Mouse (Mus musculus) small intestine, adult 2 months (tissue): ENCODE results near the gene Lipc. TPM values are rescaled to one million over a fixed set of nuclear protein-coding genes. Genes with fewer than 3 reads are reported as not detected.

Source experiments
- H3K27ac ChIP-seq: fragments of 200-500 bp; 2 replicates; pipeline ENCODE4 v1.5.1; 2012; ENCODE audit warnings: low read depth, low read length, control low read depth, inconsistent platforms; ENCODE audit not compliant: insufficient read depth
- H3K27me3 ChIP-seq: fragments of 200-500 bp; 2 replicates; pipeline ENCODE4 v1.6.1; 2012; ENCODE audit warnings: mild to moderate bottlenecking, moderate library complexity, low read length, inconsistent platforms; ENCODE audit not compliant: control insufficient read depth, insufficient read depth
- H3K36me3 ChIP-seq: fragments of 200-500 bp; 2 replicates; pipeline ENCODE4 v1.6.1; 2012; ENCODE audit warnings: mild to moderate bottlenecking, low read length, control low read depth, inconsistent platforms; ENCODE audit not compliant: control insufficient read depth, insufficient read depth
- H3K4me1 ChIP-seq: fragments of 200-500 bp; 2 replicates; pipeline ENCODE4 v1.6.1; 2012; ENCODE audit warnings: low read length, inconsistent platforms, mixed read lengths; ENCODE audit not compliant: control insufficient read depth, insufficient read depth, insufficient read length
- H3K4me3 ChIP-seq: fragments of 200-500 bp; 2 replicates; pipeline ENCODE4 v1.5.1; 2012; ENCODE audit warnings: low read depth, mild to moderate bottlenecking, control low read depth, inconsistent platforms, low read length, moderate library complexity
- CTCF ChIP-seq: fragments of 200-500 bp; IDR thresholded peaks from 2 replicates; pipeline ENCODE4 v1.5.1; 2012; ENCODE audit warnings: low read depth, mild to moderate bottlenecking, control low read depth, inconsistent platforms, low read length, moderate library complexity, mixed read lengths; ENCODE audit not compliant: insufficient replicate concordance, insufficient read length; ENCODE audit errors: extremely low read depth
- POLR2A ChIP-seq: fragments of 200-500 bp; IDR thresholded peaks from 2 replicates; pipeline ENCODE4 v1.6.1; 2012; ENCODE audit warnings: low read depth, mild to moderate bottlenecking, control low read depth, inconsistent platforms, low read length, moderate library complexity
- WGBS: fragments of 180-500 bp; shearing (Covaris S2); methylation state at CpG from one replicate; pipeline ENCODE4 v1.1.7; 2018; 5-methylcytosine and 5-hydroxymethylcytosine counted together
- polyA plus RNA-seq: library from polyadenylated mRNA; depleted of rRNA; stranded (reverse); fragments of >200 nt; gene quantifications from 2 replicates; pipeline ENCODE4 v1.2.3, GENCODE M21; 2012

Lipc gene
- polyA plus RNA-seq, 1 experiment, result 0.56 TPM

- Histone ChIP-seq H3K27ac (peak overlapping the region; percentile 84), H3K27me3 (no peaks in the 10 kb centered on the region), H3K36me3 (no peaks in the 10 kb centered on the region), H3K4me1 (peaks cover 11% of the 10 kb centered on the region), H3K4me3 (peak overlapping the region; percentile 48)
- TF ChIP-seq POLR2A, result no peak
- no peak for TF ChIP-seq CTCF
- WGBS, result 37% methylated on average over 3 of the region's 3 CpGs
These were observed 127.9 kb downstream of the Lipc start for GRCm38 (mm10) chr9:70824103-70824502.

GRCm38 (mm10) chr9:70818739-70819138 lies 133.3 kb downstream of the Lipc start:
- no peaks in the 10 kb centered on the region for H3K27me3 ChIP-seq
- peaks cover 21% of the 10 kb centered on the region for H3K4me1 ChIP-seq
- H3K27ac ChIP-seq, result no peak overlapping the region
- 44% methylated on average over 14 of the region's 14 CpGs for WGBS
- no peaks in the 10 kb centered on the region for H3K36me3 ChIP-seq
- H3K4me3 ChIP-seq, result no peak overlapping the region
- TF ChIP-seq POLR2A, result no peak
- no peak for TF ChIP-seq CTCF

- Histone ChIP-seq H3K36me3 (no peaks in the 10 kb centered on the region), H3K27me3 (no peaks in the 10 kb centered on the region), H3K4me1 (peaks cover 17% of the 10 kb centered on the region), H3K27ac (no peak overlapping the region), H3K4me3 (no peak overlapping the region)
- WGBS, result 59% methylated on average over 1 of the region's 1 CpGs
- TF ChIP-seq CTCF (no peak), POLR2A (no peak)
These were observed 134.6 kb downstream of the Lipc start for GRCm38 (mm10) chr9:70817396-70817795.

- Histone ChIP-seq H3K27me3 (no peaks in the 10 kb centered on the region), H3K36me3 (no peaks in the 10 kb centered on the region), H3K4me1 (peaks cover 17% of the 10 kb centered on the region), H3K27ac (no peak overlapping the region), H3K4me3 (no peak overlapping the region)
- TF ChIP-seq CTCF (no peak), POLR2A (no peak)
- WGBS, result 86% methylated on average over 14 of the region's 14 CpGs
These were observed 135.2 kb downstream of the Lipc start for GRCm38 (mm10) chr9:70816701-70817305.

- Histone ChIP-seq H3K27ac (no peak overlapping the region), H3K27me3 (no peaks in the 10 kb centered on the region), H3K4me3 (no peak overlapping the region), H3K36me3 (no peaks in the 10 kb centered on the region), H3K4me1 (peaks cover 8% of the 10 kb centered on the region; the same call in 1 of the 2 replicates)
- WGBS, result 94% methylated on average over 12 of the region's 12 CpGs
- TF ChIP-seq POLR2A, result no peak
- no peak for TF ChIP-seq CTCF
These were observed 139.5 kb downstream of the Lipc start for GRCm38 (mm10) chr9:70812551-70812950.

- TF ChIP-seq POLR2A (no peak), CTCF (no peak)
- H3K4me3 ChIP-seq, result no peak overlapping the region
- no peaks in the 10 kb centered on the region for H3K27me3 ChIP-seq
- no peaks in the 10 kb centered on the region for H3K4me1 ChIP-seq
- WGBS, result 80% methylated on average over 11 of the region's 11 CpGs
- H3K36me3 ChIP-seq, result no peaks in the 10 kb centered on the region
- H3K27ac ChIP-seq, result no peak overlapping the region
These were observed 144.3 kb downstream of the Lipc start for GRCm38 (mm10) chr9:70807714-70808113.

- H3K27me3 ChIP-seq, result no peaks in the 10 kb centered on the region
- no peaks in the 10 kb centered on the region for H3K36me3 ChIP-seq
- H3K4me3 ChIP-seq, result no peak overlapping the region
- no peaks in the 10 kb centered on the region for H3K4me1 ChIP-seq
- TF ChIP-seq POLR2A, result no peak
- no peak for TF ChIP-seq CTCF
- no peak overlapping the region for H3K27ac ChIP-seq
- 33% methylated on average over 1 of the region's 1 CpGs for WGBS
These were observed 146.0 kb downstream of the Lipc start for GRCm38 (mm10) chr9:70806069-70806468.

- 88% methylated on average over 3 of the region's 3 CpGs for WGBS
- Histone ChIP-seq H3K36me3 (no peaks in the 10 kb centered on the region), H3K27ac (no peak overlapping the region), H3K27me3 (no peaks in the 10 kb centered on the region), H3K4me1 (no peaks in the 10 kb centered on the region), H3K4me3 (no peak overlapping the region)
- TF ChIP-seq POLR2A (no peak), CTCF (no peak)
These were observed 149.2 kb downstream of the Lipc start for GRCm38 (mm10) chr9:70802816-70803215.
